Mouse (Mus musculus) neural tube, embryonic 13.5 days (tissue): ENCODE results near the gene Lama4. TPM values are rescaled to one million over a fixed set of nuclear protein-coding genes. Genes with fewer than 3 reads are reported as not detected.

ENCODE experiments used
- ATAC-seq: fragments of 200-750 bp; cut with Nextera tagmentation; 2 replicates; pipeline ENCODE4 v1.8.0; 2017; ENCODE audit warnings: low read depth, mild to moderate bottlenecking, moderate TSS enrichment, moderate library complexity
- H3K27ac ChIP-seq: fragments of 300-500 bp; sonication (generic); replicated peaks from 2 replicates; pipeline ENCODE4 v1.5.1; 2015; ENCODE audit warnings: moderate library complexity, mild to moderate bottlenecking, inconsistent platforms
- H3K27me3 ChIP-seq: fragments of 300-500 bp; sonication (generic); 2 replicates; pipeline ENCODE4 v1.6.1; 2015; ENCODE audit warnings: mild to moderate bottlenecking, inconsistent platforms
- H3K36me3 ChIP-seq: fragments of 300-500 bp; sonication (generic); 2 replicates; pipeline ENCODE4 v1.6.1; 2015; ENCODE audit warnings: mild to moderate bottlenecking, inconsistent platforms
- H3K4me1 ChIP-seq: fragments of 300-500 bp; sonication (generic); replicated peaks from 2 replicates; pipeline ENCODE4 v1.6.1; 2015; ENCODE audit warnings: inconsistent platforms
- H3K4me2 ChIP-seq: fragments of 300-500 bp; sonication (generic); 2 replicates; pipeline ENCODE4 v1.6.1; 2015; ENCODE audit warnings: inconsistent platforms, mild to moderate bottlenecking, moderate library complexity
- H3K4me3 ChIP-seq: fragments of 300-500 bp; sonication (generic); 2 replicates; pipeline ENCODE4 v1.5.1; 2015; ENCODE audit warnings: mild to moderate bottlenecking, inconsistent platforms
- H3K9ac ChIP-seq: fragments of 300-500 bp; sonication (generic); 2 replicates; pipeline ENCODE4 v1.6.1; 2015; ENCODE audit warnings: moderate library complexity, mild to moderate bottlenecking, inconsistent platforms
- H3K9me3 ChIP-seq: fragments of 300-500 bp; sonication (generic); 2 replicates; pipeline ENCODE4 v1.6.1; 2016; ENCODE audit warnings: inconsistent platforms
- WGBS: fragments of 180-500 bp; shearing (Covaris S2); methylation state at CpG from one replicate; pipeline ENCODE4 v1.1.7; 2015; 5-methylcytosine and 5-hydroxymethylcytosine counted together
- polyA plus RNA-seq: library from polyadenylated mRNA; unstranded; fragments of >200 nt; fragmentation: Nextera tagmentation; extraction: Ambion mirVana; gene quantifications from 2 replicates; pipeline ENCODE4 v1.2.1, GENCODE M21; 2015

Gene Lama4
- polyA plus RNA-seq, 1 experiment from 2014 or later = 36.7 TPM

DNA sequence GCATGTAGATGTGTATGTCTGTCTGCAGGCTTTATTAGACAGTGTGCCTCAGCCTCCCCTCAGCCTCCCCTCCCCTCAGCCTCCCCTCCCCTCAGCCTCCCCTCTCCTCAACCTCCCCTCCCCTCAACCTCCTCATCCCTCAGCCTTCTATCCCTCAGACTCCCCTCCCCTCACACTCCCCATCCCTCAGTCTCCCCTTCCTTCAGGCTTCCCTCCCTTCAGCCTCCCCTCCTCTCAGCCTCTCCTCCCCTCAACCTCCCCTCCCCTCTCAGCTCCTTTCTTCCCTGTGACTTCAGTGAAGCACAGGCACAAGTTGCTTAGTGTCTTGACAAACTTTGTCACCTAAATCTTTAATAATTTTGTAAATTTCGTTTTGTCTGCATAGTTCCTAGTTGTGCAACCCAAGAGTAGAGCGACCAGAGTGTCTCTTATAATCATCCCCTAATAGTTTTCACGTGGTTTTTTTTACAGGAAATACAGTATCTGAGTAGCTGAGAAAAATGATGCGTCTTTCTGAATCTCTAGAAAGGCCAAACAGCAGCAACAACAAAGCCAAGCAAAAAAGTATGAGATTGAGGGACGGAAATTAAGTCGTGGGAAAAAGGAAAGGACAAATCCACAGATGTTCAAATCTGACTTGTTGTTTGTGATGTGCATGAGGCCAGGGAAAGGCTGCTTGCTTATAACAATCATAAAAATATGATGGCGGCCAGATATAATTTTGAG, 7.1 kb downstream of the Lama4 start:
- Histone ChIP-seq H3K4me3 (no peak overlapping the region), H3K9me3 (no peaks in the 10 kb centered on the region), H3K36me3 (no peaks in the 10 kb centered on the region), H3K4me2 (no peak overlapping the region), H3K9ac (no peak overlapping the region), H3K27ac (no peak overlapping the region), H3K4me1 (no peaks in the 10 kb centered on the region), H3K27me3 (no peaks in the 10 kb centered on the region)
- WGBS = 64% methylated on average over 7 of the region's 7 CpGs
- no peak for ATAC-seq

GRCm38 (mm10) chr10:38973016-38973415, 7.7 kb downstream of the Lama4 start:
- no peaks in the 10 kb centered on the region for H3K4me1 ChIP-seq
- H3K27me3 ChIP-seq = no peaks in the 10 kb centered on the region
- no peaks in the 10 kb centered on the region for H3K9me3 ChIP-seq
- H3K36me3 ChIP-seq = no peaks in the 10 kb centered on the region
- no peak for ATAC-seq
- H3K9ac ChIP-seq = no peak overlapping the region
- H3K4me2 ChIP-seq = no peak overlapping the region
- H3K4me3 ChIP-seq = no peak overlapping the region
- H3K27ac ChIP-seq = no peak overlapping the region
- WGBS = 61% methylated on average over 4 of the region's 4 CpGs

DNA sequence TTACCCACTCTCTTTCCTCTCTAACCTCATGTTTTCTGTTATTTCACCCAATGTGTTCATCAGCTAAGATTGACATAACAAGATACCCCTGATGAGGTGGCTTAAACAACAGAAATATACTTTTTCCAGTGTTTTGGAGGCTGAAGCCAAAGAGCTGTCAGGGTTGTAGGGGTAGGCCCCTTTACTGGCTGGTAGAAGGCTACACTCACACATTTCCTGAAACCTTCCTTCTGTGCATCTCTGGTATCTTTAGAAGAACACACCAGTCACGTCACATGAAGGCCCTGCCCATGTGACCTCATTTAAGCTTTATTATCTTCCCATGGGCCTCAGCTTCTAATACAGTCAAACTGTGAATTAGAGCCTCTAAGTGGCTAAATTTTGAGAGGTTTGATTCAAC, 12.9 kb downstream of the Lama4 start:
- H3K4me3 ChIP-seq = no peak overlapping the region
- H3K36me3 ChIP-seq = no peaks in the 10 kb centered on the region
- no peak overlapping the region for H3K27ac ChIP-seq
- H3K9me3 ChIP-seq = no peaks in the 10 kb centered on the region
- H3K27me3 ChIP-seq = no peaks in the 10 kb centered on the region
- no peaks in the 10 kb centered on the region; the same call in 1 of the 2 replicates for H3K4me1 ChIP-seq
- no peak for ATAC-seq
- H3K4me2 ChIP-seq = no peak overlapping the region
- no peak overlapping the region for H3K9ac ChIP-seq
- 79% methylated on average over 1 of the region's 1 CpGs for WGBS

DNA sequence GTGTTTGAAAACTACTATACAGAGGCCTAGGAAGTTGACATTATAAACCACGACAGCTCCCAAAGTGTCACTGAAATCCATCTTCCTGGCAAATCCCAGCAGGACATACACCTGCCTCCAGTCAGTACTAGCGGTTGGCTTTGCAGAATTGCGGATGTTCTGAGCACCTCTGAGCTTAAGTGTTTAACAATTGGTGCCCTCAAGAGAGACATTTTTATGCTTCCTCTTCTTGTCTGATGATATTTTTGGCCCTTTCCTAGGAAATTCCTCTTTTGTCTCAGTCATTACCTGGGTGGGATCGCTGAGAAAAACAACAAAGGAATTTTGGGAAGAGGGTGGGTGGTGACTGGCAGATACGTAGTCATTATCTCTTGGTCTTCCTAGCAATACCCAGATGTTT, 14.4 kb downstream of the Lama4 start:
- H3K4me1 ChIP-seq = no peaks in the 10 kb centered on the region; the same call in 1 of the 2 replicates
- no peaks in the 10 kb centered on the region for H3K27me3 ChIP-seq
- ATAC-seq = no peak
- 75% methylated on average over 5 of the region's 5 CpGs for WGBS
- no peak overlapping the region for H3K27ac ChIP-seq
- H3K4me2 ChIP-seq = no peak overlapping the region
- H3K36me3 ChIP-seq = no peaks in the 10 kb centered on the region
- H3K9ac ChIP-seq = no peak overlapping the region
- H3K9me3 ChIP-seq = no peaks in the 10 kb centered on the region
- no peak overlapping the region for H3K4me3 ChIP-seq

DNA sequence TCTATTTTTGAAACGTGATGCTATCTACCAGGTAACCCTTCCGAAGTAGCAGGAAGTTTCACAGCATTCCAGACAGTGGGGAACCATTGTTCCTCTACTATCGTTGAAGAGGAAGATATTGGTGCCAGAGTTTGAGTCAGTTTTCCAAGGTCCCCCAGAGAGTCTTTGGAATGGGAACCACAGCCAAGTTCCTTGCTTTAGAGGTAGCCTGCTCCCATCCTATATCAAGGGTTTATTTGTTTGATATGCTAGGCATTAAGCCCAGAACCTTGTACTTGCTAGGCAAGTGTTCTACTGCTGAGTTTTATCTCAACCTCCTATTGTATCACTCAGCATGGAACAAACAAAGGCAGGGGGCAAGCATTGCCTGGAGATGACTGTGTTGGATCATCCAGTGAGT, 15.7 kb downstream of the Lama4 start:
- no peaks in the 10 kb centered on the region for H3K36me3 ChIP-seq
- H3K9me3 ChIP-seq = no peaks in the 10 kb centered on the region
- no peak overlapping the region for H3K4me2 ChIP-seq
- 63% methylated on average over 3 of the region's 3 CpGs for WGBS
- H3K27ac ChIP-seq = no peak overlapping the region
- ATAC-seq = no peak
- no peak overlapping the region for H3K4me3 ChIP-seq
- H3K27me3 ChIP-seq = no peaks in the 10 kb centered on the region
- no peaks in the 10 kb centered on the region; the same call in 1 of the 2 replicates for H3K4me1 ChIP-seq
- H3K9ac ChIP-seq = no peak overlapping the region

GRCm38 (mm10) chr10:38984358-38985075, 19.2 kb downstream of the Lama4 start:
- H3K27ac ChIP-seq = peak overlapping the region; percentile 42
- no peaks in the 10 kb centered on the region for H3K36me3 ChIP-seq
- WGBS = 67% methylated on average over 4 of the region's 4 CpGs

DNA sequence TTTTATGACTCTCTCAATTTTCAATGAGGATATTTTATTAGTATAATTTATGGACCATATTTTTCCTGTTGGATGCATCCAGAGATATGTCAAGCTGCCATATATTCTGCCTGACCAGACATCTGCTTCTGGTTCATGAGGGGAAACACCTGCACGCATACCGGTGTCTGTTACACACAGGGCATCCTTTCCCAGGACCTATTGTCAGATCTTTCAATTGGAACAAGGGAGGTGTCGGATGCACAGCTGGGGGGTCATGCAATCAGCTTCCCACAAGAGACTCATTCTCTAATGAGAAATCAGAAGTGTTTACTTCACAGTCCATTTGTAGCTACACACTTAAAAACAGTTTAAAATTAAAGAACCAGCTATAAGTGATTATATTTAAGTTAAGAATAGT, 20.7 kb downstream of the Lama4 start:
- Histone ChIP-seq H3K4me2 (no peak overlapping the region), H3K4me1 (no peaks in the 10 kb centered on the region; the same call in 1 of the 2 replicates), H3K4me3 (no peak overlapping the region), H3K36me3 (no peaks in the 10 kb centered on the region), H3K9ac (no peak overlapping the region), H3K27me3 (no peaks in the 10 kb centered on the region), H3K9me3 (no peaks in the 10 kb centered on the region), H3K27ac (no peak overlapping the region)
- ATAC-seq = no peak
- 37% methylated on average over 3 of the region's 3 CpGs for WGBS

More at GRCm38 (mm10) chr10:38984358-38985075, 19.2 kb downstream of the Lama4 start:
- Histone ChIP-seq H3K4me1 (no peaks in the 10 kb centered on the region; the same call in 1 of the 2 replicates), H3K27me3 (no peaks in the 10 kb centered on the region), H3K9ac (no peak overlapping the region), H3K9me3 (no peaks in the 10 kb centered on the region), H3K4me3 (no peak overlapping the region), H3K4me2 (no peak overlapping the region)
- ATAC-seq = no peak

- Histone ChIP-seq H3K36me3 (no peaks in the 10 kb centered on the region), H3K4me3 (no peak overlapping the region), H3K27ac (no peak overlapping the region), H3K9me3 (no peaks in the 10 kb centered on the region), H3K4me1 (no peaks in the 10 kb centered on the region), H3K4me2 (no peak overlapping the region), H3K9ac (no peak overlapping the region), H3K27me3 (no peaks in the 10 kb centered on the region)
- WGBS = 85% methylated on average over 1 of the region's 1 CpGs
- ATAC-seq = no peak
Observed at GRCm38 (mm10) chr10:38992827-38993226, 27.5 kb downstream of the Lama4 start.

- Histone ChIP-seq H3K27ac (no peak overlapping the region), H3K9ac (no peak overlapping the region), H3K4me2 (no peak overlapping the region), H3K4me1 (no peaks in the 10 kb centered on the region), H3K36me3 (no peaks in the 10 kb centered on the region), H3K4me3 (no peak overlapping the region), H3K9me3 (no peaks in the 10 kb centered on the region), H3K27me3 (no peaks in the 10 kb centered on the region)
- no peak for ATAC-seq
- 87% methylated on average over 2 of the region's 2 CpGs for WGBS
Observed at GRCm38 (mm10) chr10:38993632-38994424, 28.5 kb downstream of the Lama4 start.

- no peak overlapping the region for H3K27ac ChIP-seq
- H3K4me2 ChIP-seq = no peak overlapping the region
- H3K4me1 ChIP-seq = no peaks in the 10 kb centered on the region
- 78% methylated on average over 9 of the region's 9 CpGs for WGBS
- H3K9me3 ChIP-seq = no peaks in the 10 kb centered on the region
- no peaks in the 10 kb centered on the region for H3K36me3 ChIP-seq
- no peak for ATAC-seq
- no peaks in the 10 kb centered on the region for H3K27me3 ChIP-seq
- no peak overlapping the region for H3K9ac ChIP-seq
- no peak overlapping the region for H3K4me3 ChIP-seq
Observed at GRCm38 (mm10) chr10:38994719-38995450, 29.6 kb downstream of the Lama4 start.

GRCm38 (mm10) chr10:38995896-38996295, 30.6 kb downstream of the Lama4 start:
- no peak overlapping the region for H3K4me3 ChIP-seq
- H3K36me3 ChIP-seq = no peaks in the 10 kb centered on the region
- H3K9me3 ChIP-seq = no peaks in the 10 kb centered on the region
- no peak overlapping the region for H3K4me2 ChIP-seq
- no peak for ATAC-seq
- H3K27me3 ChIP-seq = no peaks in the 10 kb centered on the region
- WGBS = 85% methylated on average over 2 of the region's 2 CpGs
- H3K9ac ChIP-seq = no peak overlapping the region
- no peak overlapping the region for H3K27ac ChIP-seq
- H3K4me1 ChIP-seq = no peaks in the 10 kb centered on the region
